Mouse (Mus musculus) liver, adult (tissue): Measurements from ENCODE around the gene Vmn2r110.

Experiments used
- GATA4 ChIP-seq: IDR thresholded peaks from 2 replicates; pipeline ENCODE4 v1.6.1; 2014; ENCODE audit warnings: mild to moderate bottlenecking, low read length; ENCODE audit not compliant: insufficient replicate concordance

Vmn2r110 gene

DNA sequence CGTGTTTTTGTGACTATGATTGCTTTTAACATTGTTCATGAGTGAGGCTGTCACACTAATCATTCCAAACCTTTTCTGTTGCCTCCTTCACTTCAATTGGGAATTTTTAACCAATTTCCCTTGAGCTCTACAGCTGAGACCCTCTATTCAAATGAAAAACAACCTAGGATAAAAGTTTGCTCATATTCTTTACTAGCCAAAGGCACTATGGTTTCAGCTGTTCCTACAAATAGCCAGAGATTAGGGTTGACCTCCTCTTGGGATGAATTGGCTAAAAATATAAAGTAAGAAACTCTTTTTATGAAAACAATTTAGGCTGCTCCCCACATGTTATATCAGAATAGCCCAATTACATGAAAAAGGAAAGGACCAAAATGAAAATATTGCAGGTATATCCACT lies at the start of gene Vmn2r110:
Vmn2r110 (minus strand) TSS at position 101 of the 400 bp plus-strand sequence.
- TF ChIP-seq GATA4: no peak

DNA sequence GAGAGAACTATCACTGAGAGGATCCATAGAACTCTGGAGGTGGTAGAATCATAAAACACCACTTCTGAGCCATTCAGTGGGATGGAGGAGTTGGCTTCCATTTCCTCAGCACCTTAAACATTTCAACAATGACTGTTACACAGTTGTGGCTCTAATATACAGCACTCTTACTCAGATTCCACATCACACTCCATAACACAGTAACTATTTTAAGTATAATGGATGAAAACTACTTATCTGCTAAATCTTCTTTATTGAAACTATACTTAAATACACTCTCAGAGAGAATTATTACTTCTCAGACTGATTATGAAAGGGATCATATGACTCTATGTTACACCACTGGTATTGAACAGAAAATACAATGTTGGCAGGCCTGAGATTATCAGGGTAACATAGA lies 28.6 kb upstream of the Vmn2r110 start, which contains the start of gene Fpr-rs3:
Fpr-rs3 (minus strand) TSS at position 101 of the 400 bp plus-strand sequence.
- TF ChIP-seq GATA4: no peak

DNA sequence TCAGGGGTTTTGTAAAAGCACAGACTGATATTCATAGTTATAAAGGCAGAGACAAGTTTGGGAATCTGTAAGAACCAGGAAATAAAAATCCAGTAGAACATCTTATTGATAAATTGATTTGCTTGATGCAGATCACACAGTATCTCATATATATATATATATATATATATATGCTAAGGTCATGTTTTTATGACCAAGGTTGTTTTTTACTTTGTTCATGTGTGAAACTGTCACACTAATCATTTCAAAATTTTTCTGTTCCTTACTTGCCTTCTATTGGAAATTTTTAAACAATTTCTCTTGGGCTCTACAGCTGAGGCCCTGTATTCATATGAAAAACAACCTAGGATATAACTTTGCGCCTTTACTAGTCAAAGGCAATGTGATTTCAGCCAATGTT lies 31.6 kb downstream of the Vmn2r110 start, which contains the start of gene Vmn2r109:
Vmn2r109 (minus strand) TSS at position 101 of the 400 bp plus-strand sequence.
- no peak for TF ChIP-seq GATA4
